Mouse (Mus musculus) testis, adult 10 weeks (tissue): ENCODE data around the gene Fat2. TPM values are rescaled to one million over a fixed set of nuclear protein-coding genes. Genes with fewer than 3 reads are reported as not detected.

Source experiments
- polyA plus RNA-seq: library from polyadenylated mRNA; stranded (reverse); fragments of 350-450 nt; fragmentation: Illumina TruSeq; extraction: RNeasy Lipid Tissue Mini Kit (QIAGEN cat#74804); gene quantifications from one replicate; pipeline ENCODE4 v1.2.3, GENCODE M21; 2014; ENCODE audit warnings: low read depth, low replicate concordance

Fat2 gene
- polyA plus RNA-seq = 0.01 TPM

GRCm38 (mm10) chr11:55336101-55336891, at the start of gene Fat2:
Fat2 (minus strand) TSS chr11:55336564.

GRCm38 (mm10) chr11:55204159-55204596, 132.2 kb downstream of the Fat2 start, which contains the start of gene Slc36a1:
Slc36a1 (plus strand) TSS chr11:55204350.

Other genes with a start within 250 kb of the Fat2 start
- gene Gm2a, start 238.4 kb downstream of the Fat2 start, polyA plus RNA-seq = 103 TPM
- gene Slc36a3, start 184.9 kb downstream of the Fat2 start, polyA plus RNA-seq = 4.2 TPM
- 0.08 TPM for gene Slc36a2, start 151.5 kb downstream of the Fat2 start, polyA plus RNA-seq
- gene Slc36a1, start 132.2 kb downstream of the Fat2 start, polyA plus RNA-seq = 1.3 TPM
- 252 TPM for gene Sparc, start 86.6 kb upstream of the Fat2 start, polyA plus RNA-seq
- gene Atox1, start 124.7 kb upstream of the Fat2 start, polyA plus RNA-seq = 0.50 TPM
- 13.0 TPM for gene G3bp1, start 133.1 kb upstream of the Fat2 start, polyA plus RNA-seq